Mouse (Mus musculus): ENCODE data around the gene Rab15. TPM values are rescaled to one million over a fixed set of nuclear protein-coding genes. Genes with fewer than 3 reads are reported as not detected.

The Rab15 gene
- polyA plus RNA-seq, 1 experiment: 16.4 TPM

DNA sequence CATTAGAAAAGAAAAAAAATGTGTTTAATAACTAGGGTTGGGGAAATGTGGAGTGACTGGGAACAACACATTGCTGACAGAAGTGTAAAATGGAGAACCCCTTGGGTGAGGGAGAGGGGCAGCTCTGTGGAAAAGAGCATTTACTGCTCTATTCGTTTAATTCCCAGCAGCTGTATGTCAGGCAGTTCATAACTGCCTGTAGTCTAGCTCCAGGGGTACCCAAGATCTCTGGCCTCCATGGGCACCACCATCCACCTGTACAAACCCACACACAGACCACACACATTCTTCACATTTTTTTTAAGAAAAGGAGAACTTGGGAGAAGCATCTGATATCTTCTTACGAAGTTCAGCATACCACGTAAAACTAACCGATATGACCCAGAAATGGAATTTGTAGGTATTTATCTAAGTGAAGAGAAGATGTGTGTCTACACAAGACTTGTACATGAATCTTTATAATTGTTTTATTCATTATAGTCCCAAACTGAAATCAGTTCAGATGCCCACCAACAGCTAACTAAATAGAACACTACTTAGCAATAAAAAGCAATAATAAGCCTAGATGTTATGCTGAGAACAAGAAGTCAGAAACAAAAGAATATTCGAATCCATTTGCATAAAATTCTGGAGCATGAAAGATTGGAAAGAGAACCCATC lies 51.7 kb downstream of the Rab15 start:
- H3K4me1 ChIP-seq (ENCODE audit: control insufficient read depth, insufficient read depth, insufficient read length, low read length): peaks cover 9% of the 10 kb centered on the region; the same call in 1 of the 2 replicates
- no peaks in the 10 kb centered on the region for H3K27me3 ChIP-seq (ENCODE audit: control insufficient read depth, insufficient read depth, low read length)
- no peak for TF ChIP-seq POLR2A (IDR thresholded peaks at IDR 0.05; ENCODE audit: low read depth, low read length)
- no peak for TF ChIP-seq CTCF (IDR thresholded peaks at IDR 0.05; ENCODE audit: extremely low read depth, insufficient read length, insufficient replicate concordance, low read depth, low read length)
- H3K27ac ChIP-seq (ENCODE audit: insufficient read depth, low read depth, low read length): no peak overlapping the region
- H3K4me3 ChIP-seq (ENCODE audit: low read depth, low read length): no peak overlapping the region
- H3K36me3 ChIP-seq (ENCODE audit: control insufficient read depth, insufficient read depth, low read length): peaks cover 3% of the 10 kb centered on the region
- 92% methylated on average over 5 of the region's 5 CpGs for WGBS

DNA sequence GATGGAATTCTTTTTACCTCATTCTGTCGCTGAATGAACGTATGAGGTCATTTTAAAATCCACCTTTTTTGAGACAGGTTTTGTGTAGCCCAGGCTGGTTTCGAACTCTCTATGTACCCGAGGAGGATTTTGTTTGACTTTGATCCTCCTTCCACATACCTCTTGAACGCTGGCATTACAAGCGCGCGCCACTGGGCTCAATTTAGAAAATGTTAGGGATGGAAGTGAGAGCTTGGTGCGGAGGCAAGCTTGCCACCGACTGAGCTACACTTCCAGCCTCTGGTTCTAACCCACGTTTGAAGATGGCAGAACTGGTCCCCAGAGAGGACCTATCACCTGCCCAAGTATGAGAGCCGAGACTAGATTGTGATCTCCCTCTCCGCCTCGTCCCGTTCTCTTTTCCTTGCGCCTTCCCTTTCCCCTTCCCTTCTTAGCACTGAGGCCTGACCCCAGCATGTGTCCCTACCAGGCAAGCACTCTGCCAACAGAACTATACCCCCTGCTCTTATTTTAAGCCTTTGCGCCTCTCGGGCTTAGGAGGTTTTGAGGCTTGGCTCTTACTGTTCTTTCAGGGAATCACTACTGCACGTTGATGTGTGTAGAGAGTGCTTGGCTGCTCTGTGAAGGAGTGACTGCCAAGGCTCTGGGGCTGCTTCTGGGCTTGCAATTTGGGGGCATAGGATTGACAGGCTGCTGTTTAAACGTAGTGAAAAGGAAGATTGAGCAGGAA lies 56.6 kb downstream of the Rab15 start:
- Histone ChIP-seq H3K4me3 (ENCODE audit: low read depth, low read length) (peak overlapping the region; percentile 88), H3K27ac (ENCODE audit: insufficient read depth, low read depth, low read length) (peak overlapping the region; percentile 89), H3K36me3 (ENCODE audit: control insufficient read depth, insufficient read depth, low read length) (peaks cover 1% of the 10 kb centered on the region; the same call in 1 of the 2 replicates), H3K27me3 (ENCODE audit: control insufficient read depth, insufficient read depth, low read length) (no peaks in the 10 kb centered on the region), H3K4me1 (ENCODE audit: control insufficient read depth, insufficient read depth, insufficient read length, low read length) (peaks cover 6% of the 10 kb centered on the region; the same call in 1 of the 2 replicates)
- WGBS: 26% methylated on average over 20 of the region's 20 CpGs
- TF ChIP-seq POLR2A (IDR thresholded peaks at IDR 0.05; ENCODE audit: low read depth, low read length) (no peak), CTCF (IDR thresholded peaks at IDR 0.05; ENCODE audit: extremely low read depth, insufficient read length, insufficient replicate concordance, low read depth, low read length) (no peak)

DNA sequence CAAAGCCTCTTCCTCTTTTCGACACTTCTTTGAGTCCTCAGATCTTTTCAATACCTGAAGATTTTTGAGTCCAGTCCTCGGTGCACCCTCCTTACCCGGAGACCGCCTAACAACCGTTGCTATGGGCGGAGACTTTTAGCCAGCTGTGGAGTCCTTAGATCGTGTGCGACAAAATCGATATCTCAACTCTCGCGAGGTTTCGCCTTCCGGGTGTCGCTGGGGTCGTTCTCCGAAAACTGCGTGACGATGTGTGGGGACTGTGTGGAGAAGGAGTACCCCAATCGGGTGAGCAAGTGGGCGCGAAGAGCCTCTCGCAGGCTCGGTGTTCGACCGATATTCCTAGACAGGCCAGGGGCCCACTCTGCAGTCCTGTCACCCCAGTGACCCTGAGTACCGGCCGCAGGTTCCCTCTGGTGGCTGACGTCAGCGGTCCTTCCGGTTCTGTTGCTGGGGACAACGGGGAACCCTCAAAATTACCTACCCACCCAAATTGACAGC lies 57.3 kb downstream of the Rab15 start, which contains the start of the genes Churc1 and Fntb:
Gene Churc1 (plus strand): TSS at position 185 of the 498 bp plus-strand sequence.
Gene Fntb (plus strand): TSS at position 236 of the 498 bp plus-strand sequence.
- peaks cover 6% of the 10 kb centered on the region; the same call in 1 of the 2 replicates for H3K4me1 ChIP-seq (ENCODE audit: control insufficient read depth, insufficient read depth, insufficient read length, low read length)
- under 1% methylated on average over 31 of the region's 31 CpGs for WGBS
- H3K27ac ChIP-seq (ENCODE audit: insufficient read depth, low read depth, low read length): peak within 1 kb of the TSS; percentile 89

DNA sequence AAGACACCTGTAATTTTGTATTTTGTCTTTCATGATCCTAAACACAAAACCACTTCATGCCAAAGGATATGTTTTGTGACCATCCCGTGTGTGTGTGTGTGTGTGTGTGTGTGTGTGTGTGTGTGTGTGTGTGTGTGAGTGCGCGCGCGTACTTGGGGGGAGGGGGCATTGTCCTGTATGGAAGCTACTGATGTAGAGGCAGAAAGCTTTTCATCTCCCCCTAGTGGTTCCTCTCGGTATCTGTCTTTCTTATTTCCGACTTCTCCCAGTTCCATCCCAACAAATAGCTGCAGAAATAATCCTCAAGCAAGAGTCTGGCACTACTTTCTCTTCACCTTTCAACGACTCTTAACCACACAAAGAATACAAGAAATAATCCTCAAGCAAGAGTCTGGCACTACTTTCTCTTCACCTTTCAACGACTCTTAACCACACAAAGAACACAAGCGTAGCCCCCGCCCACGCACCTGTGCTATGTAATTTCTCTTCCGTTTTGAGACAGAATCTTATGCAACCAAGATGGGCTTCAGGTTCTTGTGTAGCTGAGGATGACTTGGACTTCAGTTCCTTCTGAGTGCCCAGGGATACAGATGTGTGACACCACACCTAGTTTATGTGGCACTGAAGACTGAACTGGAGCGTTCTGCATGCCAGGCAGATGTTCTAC lies 69.9 kb downstream of the Rab15 start:
- Histone ChIP-seq H3K27ac (ENCODE audit: insufficient read depth, low read depth, low read length) (no peak overlapping the region), H3K36me3 (ENCODE audit: control insufficient read depth, insufficient read depth, low read length) (no peaks in the 10 kb centered on the region)
- TF ChIP-seq CTCF (IDR thresholded peaks at IDR 0.05; ENCODE audit: extremely low read depth, insufficient read length, insufficient replicate concordance, low read depth, low read length) (peak; percentile 20; the same call in 1 of the 2 replicates), POLR2A (IDR thresholded peaks at IDR 0.05; ENCODE audit: low read depth, low read length) (no peak)

More for the DNA sequence above, 57.3 kb downstream of the Rab15 start, which contains the start of the genes Churc1 and Fntb:
- Histone ChIP-seq H3K4me3 (ENCODE audit: low read depth, low read length) (peak within 1 kb of the TSS; percentile 88), H3K36me3 (ENCODE audit: control insufficient read depth, insufficient read depth, low read length) (peaks cover 1% of the 10 kb centered on the region; the same call in 1 of the 2 replicates), H3K27me3 (ENCODE audit: control insufficient read depth, insufficient read depth, low read length) (no peaks in the 10 kb centered on the region)
- peak; percentile 74 for TF ChIP-seq POLR2A (IDR thresholded peaks at IDR 0.05; ENCODE audit: low read depth, low read length)
- no peak for TF ChIP-seq CTCF (IDR thresholded peaks at IDR 0.05; ENCODE audit: extremely low read depth, insufficient read length, insufficient replicate concordance, low read depth, low read length)

DNA sequence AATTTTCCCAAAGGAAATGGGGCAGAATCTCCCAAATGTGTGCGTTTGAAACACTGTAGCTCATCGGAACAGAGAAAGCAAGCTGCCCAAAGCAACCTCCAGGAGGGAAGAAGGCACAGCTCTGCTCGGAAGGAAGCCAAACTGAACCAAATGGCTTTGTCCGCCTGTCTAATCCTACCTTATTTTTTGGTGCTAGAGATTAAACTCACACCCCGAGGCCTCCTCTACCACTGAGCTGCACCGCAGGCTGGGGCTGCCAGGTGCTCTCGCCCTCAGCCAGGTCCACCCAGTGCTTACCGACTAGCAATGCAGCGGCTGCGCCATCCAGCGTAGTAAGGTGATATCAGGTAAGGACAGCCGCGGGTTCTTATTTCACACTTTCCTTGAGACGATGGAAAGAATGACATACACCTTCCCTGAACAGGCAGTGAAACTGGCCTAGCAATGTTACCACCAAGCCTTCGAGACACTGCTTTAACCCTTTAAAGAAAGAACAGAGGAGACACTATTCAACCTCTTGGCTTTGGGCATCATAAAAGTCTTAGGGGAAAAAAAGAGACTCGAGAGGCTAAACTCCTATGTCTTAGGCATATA lies 71.7 kb downstream of the Rab15 start:
- no peaks in the 10 kb centered on the region for H3K4me1 ChIP-seq (ENCODE audit: control insufficient read depth, insufficient read depth, insufficient read length, low read length)
- H3K27me3 ChIP-seq (ENCODE audit: control insufficient read depth, insufficient read depth, low read length): no peaks in the 10 kb centered on the region
- H3K27ac ChIP-seq (ENCODE audit: insufficient read depth, low read depth, low read length): no peak overlapping the region
- WGBS: 79% methylated on average over 16 of the region's 16 CpGs
- H3K36me3 ChIP-seq (ENCODE audit: control insufficient read depth, insufficient read depth, low read length): no peaks in the 10 kb centered on the region
- TF ChIP-seq CTCF (IDR thresholded peaks at IDR 0.05; ENCODE audit: extremely low read depth, insufficient read length, insufficient replicate concordance, low read depth, low read length): no peak
- H3K4me3 ChIP-seq (ENCODE audit: low read depth, low read length): no peak overlapping the region

More for the DNA sequence above, 69.9 kb downstream of the Rab15 start:
- no peaks in the 10 kb centered on the region for H3K27me3 ChIP-seq (ENCODE audit: control insufficient read depth, insufficient read depth, low read length)
- 40% methylated on average over 14 of the region's 14 CpGs for WGBS
- H3K4me3 ChIP-seq (ENCODE audit: low read depth, low read length): no peak overlapping the region
- H3K4me1 ChIP-seq (ENCODE audit: control insufficient read depth, insufficient read depth, insufficient read length, low read length): no peaks in the 10 kb centered on the region

Other genes starting within 250 kb of the Rab15 start
- 0.60 TPM in 2 replicates for gene Sptb, start 112.4 kb downstream of the Rab15 start, polyA plus RNA-seq (2012; rRNA removed)
- 20.3 and 20.9 TPM in 2 replicates for gene Churc1, start 57.4 kb downstream of the Rab15 start, polyA plus RNA-seq (2012; rRNA removed)
- 9.1 and 27.1 TPM in 2 replicates for gene Fntb, start 57.3 kb downstream of the Rab15 start, polyA plus RNA-seq (2012; rRNA removed)
- 514 and 943 TPM in 2 replicates for gene Gpx2, start 27.4 kb downstream of the Rab15 start, polyA plus RNA-seq (2012; rRNA removed)
- 34.6 and 99.1 TPM in 2 replicates for gene Max, start 139.3 kb upstream of the Rab15 start, polyA plus RNA-seq (2012; rRNA removed)